Mouse (Mus musculus) limb, embryonic 12.5 days (tissue): ENCODE data around the gene Adck1. TPM values are rescaled to one million over a fixed set of nuclear protein-coding genes. Genes with fewer than 3 reads are reported as not detected.
"Not testable (repeated sequence)": the region's sequence is repeated elsewhere in the genome, so short reads cannot be mapped to it uniquely, and the experiment has no call there.

Source experiments
- ATAC-seq: fragments of 200-750 bp; cut with Nextera tagmentation; 2 replicates; pipeline ENCODE4 v1.8.0; 2017; ENCODE audit warnings: low read depth, moderate TSS enrichment; ENCODE audit not compliant: insufficient number of reproducible peaks, insufficient read depth, low FRiP score, low TSS enrichment
- H3K27ac ChIP-seq: fragments of 300-500 bp; sonication (generic); 2 replicates; pipeline ENCODE4 v1.5.1; 2016; ENCODE audit warnings: mild to moderate bottlenecking, moderate library complexity
- H3K27me3 ChIP-seq: fragments of 300-500 bp; sonication (generic); 2 replicates; pipeline ENCODE4 v1.6.1; 2016; ENCODE audit warnings: mild to moderate bottlenecking, moderate library complexity
- H3K36me3 ChIP-seq: fragments of 300-500 bp; sonication (generic); 2 replicates; pipeline ENCODE4 v1.6.1; 2016; ENCODE audit warnings: mild to moderate bottlenecking, moderate library complexity
- H3K4me1 ChIP-seq: fragments of 300-500 bp; sonication (generic); replicated peaks from 2 replicates; pipeline ENCODE4 v1.6.1; 2016
- H3K4me2 ChIP-seq: fragments of 300-500 bp; sonication (generic); 2 replicates; pipeline ENCODE4 v1.6.1; 2016; ENCODE audit warnings: mild to moderate bottlenecking, moderate library complexity
- H3K4me3 ChIP-seq: fragments of 300-500 bp; sonication (generic); replicated peaks from 2 replicates; pipeline ENCODE4 v1.5.1; 2016; ENCODE audit warnings: mild to moderate bottlenecking
- H3K9ac ChIP-seq: fragments of 300-500 bp; sonication (generic); replicated peaks from 2 replicates; pipeline ENCODE4 v1.6.1; 2016; ENCODE audit warnings: mild to moderate bottlenecking, moderate library complexity
- H3K9me3 ChIP-seq: fragments of 300-500 bp; sonication (generic); 2 replicates; pipeline ENCODE4 v1.6.1; 2016; ENCODE audit warnings: mild to moderate bottlenecking, moderate library complexity
- WGBS: fragments of 180-500 bp; shearing (Covaris S2); methylation state at CpG from one replicate; pipeline ENCODE4 v1.1.7; 2016; 5-methylcytosine and 5-hydroxymethylcytosine counted together
- polyA plus RNA-seq: library from polyadenylated mRNA; unstranded; fragments of >200 nt; fragmentation: Nextera tagmentation; extraction: Ambion mirVana; gene quantifications from 2 replicates; pipeline ENCODE4 v1.2.1, GENCODE M21; 2016

The Adck1 gene
- polyA plus RNA-seq, 1 experiment from 2014 or later, result 19.5 TPM

GRCm38 (mm10) chr12:88457021-88457420 lies 96.7 kb downstream of the Adck1 start:
- no peaks in the 10 kb centered on the region for H3K4me1 ChIP-seq
- no peak for ATAC-seq
- peaks cover 7% of the 10 kb centered on the region; the same call in 1 of the 2 replicates for H3K36me3 ChIP-seq
- WGBS, result 92% methylated on average over 1 of the region's 1 CpGs
- no peaks in the 10 kb centered on the region for H3K9me3 ChIP-seq
- no peak overlapping the region for H3K27ac ChIP-seq
- no peak overlapping the region for H3K4me2 ChIP-seq
- H3K27me3 ChIP-seq, result no peaks in the 10 kb centered on the region
- no peak overlapping the region for H3K4me3 ChIP-seq
- H3K9ac ChIP-seq, result no peak overlapping the region

- Histone ChIP-seq H3K4me1 (no peaks in the 10 kb centered on the region), H3K9ac (no peak overlapping the region), H3K9me3 (no peaks in the 10 kb centered on the region), H3K36me3 (peaks cover 7% of the 10 kb centered on the region; the same call in 1 of the 2 replicates), H3K27me3 (no peaks in the 10 kb centered on the region), H3K4me2 (no peak overlapping the region), H3K27ac (no peak overlapping the region), H3K4me3 (no peak overlapping the region)
- no peak for ATAC-seq
- 95% methylated on average over 12 of the region's 12 CpGs for WGBS
Observed at GRCm38 (mm10) chr12:88458936-88459335, 98.6 kb downstream of the Adck1 start.

- no peak for ATAC-seq
- Histone ChIP-seq H3K9ac (no peak overlapping the region), H3K4me2 (no peak overlapping the region), H3K27me3 (no peaks in the 10 kb centered on the region), H3K27ac (no peak overlapping the region), H3K4me1 (no peaks in the 10 kb centered on the region), H3K4me3 (no peak overlapping the region), H3K9me3 (no peaks in the 10 kb centered on the region), H3K36me3 (peaks cover 7% of the 10 kb centered on the region; the same call in 1 of the 2 replicates)
- WGBS, result 81% methylated on average over 1 of the region's 1 CpGs
Observed at GRCm38 (mm10) chr12:88459461-88459860, 99.1 kb downstream of the Adck1 start.

- no peak for ATAC-seq
- H3K27ac ChIP-seq, result no peak overlapping the region
- H3K4me1 ChIP-seq, result no peaks in the 10 kb centered on the region
- no peak overlapping the region for H3K9ac ChIP-seq
- H3K4me3 ChIP-seq, result no peak overlapping the region
- WGBS, result 89% methylated on average over 6 of the region's 6 CpGs
- H3K36me3 ChIP-seq, result peaks cover 7% of the 10 kb centered on the region; the same call in 1 of the 2 replicates
- no peaks in the 10 kb centered on the region for H3K9me3 ChIP-seq
- no peaks in the 10 kb centered on the region for H3K27me3 ChIP-seq
- H3K4me2 ChIP-seq, result no peak overlapping the region
Observed at GRCm38 (mm10) chr12:88461026-88461425, 100.7 kb downstream of the Adck1 start.

GRCm38 (mm10) chr12:88463588-88464290 lies 103.4 kb downstream of the Adck1 start:
- H3K27me3 ChIP-seq, result no peaks in the 10 kb centered on the region
- peaks cover 7% of the 10 kb centered on the region; the same call in 1 of the 2 replicates for H3K36me3 ChIP-seq
- no peaks in the 10 kb centered on the region for H3K4me1 ChIP-seq
- H3K9me3 ChIP-seq, result no peaks in the 10 kb centered on the region
- no peak overlapping the region for H3K9ac ChIP-seq
- H3K4me2 ChIP-seq, result no peak overlapping the region
- 91% methylated on average over 10 of the region's 10 CpGs for WGBS
- H3K27ac ChIP-seq, result no peak overlapping the region
- ATAC-seq, result no peak
- H3K4me3 ChIP-seq, result no peak overlapping the region

GRCm38 (mm10) chr12:88466801-88467200 lies 106.4 kb downstream of the Adck1 start:
- Histone ChIP-seq H3K9me3 (no peaks in the 10 kb centered on the region), H3K4me1 (no peaks in the 10 kb centered on the region), H3K9ac (no peak overlapping the region), H3K4me3 (no peak overlapping the region), H3K27me3 (no peaks in the 10 kb centered on the region), H3K27ac (no peak overlapping the region), H3K36me3 (no peaks in the 10 kb centered on the region), H3K4me2 (no peak overlapping the region)
- 83% methylated on average over 6 of the region's 6 CpGs for WGBS
- no peak for ATAC-seq

GRCm38 (mm10) chr12:88467257-88467656 lies 106.9 kb downstream of the Adck1 start:
- H3K27ac ChIP-seq, result no peak overlapping the region
- no peak overlapping the region for H3K4me2 ChIP-seq
- H3K9me3 ChIP-seq, result no peaks in the 10 kb centered on the region
- no peaks in the 10 kb centered on the region for H3K27me3 ChIP-seq
- H3K36me3 ChIP-seq, result no peaks in the 10 kb centered on the region
- no peak overlapping the region for H3K4me3 ChIP-seq
- no peaks in the 10 kb centered on the region for H3K4me1 ChIP-seq
- ATAC-seq, result no peak
- 55% methylated on average over 3 of the region's 3 CpGs for WGBS
- H3K9ac ChIP-seq, result no peak overlapping the region

GRCm38 (mm10) chr12:88467935-88468465 lies 107.6 kb downstream of the Adck1 start:
- no peak for ATAC-seq
- Histone ChIP-seq H3K9me3 (no peaks in the 10 kb centered on the region), H3K27me3 (no peaks in the 10 kb centered on the region), H3K27ac (no peak overlapping the region), H3K4me2 (no peak overlapping the region), H3K36me3 (no peaks in the 10 kb centered on the region), H3K4me1 (no peaks in the 10 kb centered on the region), H3K4me3 (no peak overlapping the region), H3K9ac (no peak overlapping the region; the same call in 1 of the 2 replicates)
- WGBS, result 70% methylated on average over 5 of the region's 5 CpGs

GRCm38 (mm10) chr12:88468691-88469090 lies 108.3 kb downstream of the Adck1 start:
- no peak overlapping the region for H3K27ac ChIP-seq
- WGBS, result 66% methylated on average over 6 of the region's 6 CpGs

GRCm38 (mm10) chr12:88471884-88472283 lies 111.5 kb downstream of the Adck1 start:
- H3K27me3 ChIP-seq, H3K36me3 ChIP-seq, ATAC-seq, H3K27ac ChIP-seq, H3K9me3 ChIP-seq, H3K4me1 ChIP-seq, H3K9ac ChIP-seq, H3K4me2 ChIP-seq, H3K4me3 ChIP-seq: not testable (repeated sequence)
- WGBS, result 54% methylated on average over 10 of the region's 10 CpGs

More at GRCm38 (mm10) chr12:88468691-88469090, 108.3 kb downstream of the Adck1 start:
- Histone ChIP-seq H3K27me3 (no peaks in the 10 kb centered on the region), H3K36me3 (no peaks in the 10 kb centered on the region), H3K4me3 (no peak overlapping the region), H3K9ac (no peak overlapping the region), H3K4me2 (no peak overlapping the region), H3K9me3 (no peaks in the 10 kb centered on the region), H3K4me1 (no peaks in the 10 kb centered on the region)
- no peak for ATAC-seq

GRCm38 (mm10) chr12:88472832-88473231 lies 112.5 kb downstream of the Adck1 start:
- H3K9me3 ChIP-seq, result no peaks in the 10 kb centered on the region
- H3K36me3 ChIP-seq, result no peaks in the 10 kb centered on the region
- WGBS, result 66% methylated on average over 3 of the region's 3 CpGs
- H3K27me3 ChIP-seq, result no peaks in the 10 kb centered on the region
- H3K4me3 ChIP-seq, result no peak overlapping the region
- ATAC-seq, result no peak
- H3K27ac ChIP-seq, result no peak overlapping the region
- H3K4me1 ChIP-seq, result no peaks in the 10 kb centered on the region
- H3K9ac ChIP-seq, result no peak overlapping the region
- no peak overlapping the region for H3K4me2 ChIP-seq

- H3K27ac ChIP-seq, result no peak overlapping the region
- no peak overlapping the region for H3K4me2 ChIP-seq
- no peaks in the 10 kb centered on the region for H3K9me3 ChIP-seq
- H3K9ac ChIP-seq, result no peak overlapping the region
- 89% methylated on average over 6 of the region's 6 CpGs for WGBS
- H3K27me3 ChIP-seq, result no peaks in the 10 kb centered on the region
- H3K36me3 ChIP-seq, result no peaks in the 10 kb centered on the region
- no peaks in the 10 kb centered on the region for H3K4me1 ChIP-seq
- H3K4me3 ChIP-seq, result no peak overlapping the region
- no peak for ATAC-seq
Observed at GRCm38 (mm10) chr12:88473796-88474195, 113.4 kb downstream of the Adck1 start.
